Mouse (Mus musculus) ES-Bruce4 (cell line): ENCODE results near the gene Zfp820. TPM values are rescaled to one million over a fixed set of nuclear protein-coding genes. Genes with fewer than 3 reads are reported as not detected.

ENCODE experiments used
- H3K27ac ChIP-seq: 2 replicates; pipeline ENCODE4 v1.5.1; 2012; ENCODE audit warnings: low read length, inconsistent platforms; ENCODE audit not compliant: insufficient read depth
- H3K27me3 ChIP-seq: 2 replicates; pipeline ENCODE4 v1.6.1; 2012; ENCODE audit warnings: mild to moderate bottlenecking, low read length, inconsistent platforms; ENCODE audit not compliant: control insufficient read depth, poor library complexity, insufficient read depth, severe bottlenecking
- H3K36me3 ChIP-seq: 2 replicates; pipeline ENCODE4 v1.6.1; 2012; ENCODE audit warnings: inconsistent platforms, mild to moderate bottlenecking, low read length, moderate library complexity; ENCODE audit not compliant: control insufficient read depth, poor library complexity, insufficient read depth, severe bottlenecking
- H3K4me1 ChIP-seq: one replicate; pipeline ENCODE4 v1.8.1; 2011; ENCODE audit warnings: low read length; ENCODE audit not compliant: control insufficient read depth, insufficient read depth
- H3K4me3 ChIP-seq: 2 replicates; pipeline ENCODE4 v1.5.1; 2011; ENCODE audit warnings: low read depth, mild to moderate bottlenecking, low read length
- H3K9ac ChIP-seq: 2 replicates; pipeline ENCODE4 v1.6.1; 2012; ENCODE audit warnings: low read depth, mild to moderate bottlenecking, inconsistent platforms; ENCODE audit not compliant: poor library complexity, severe bottlenecking
- H3K9me3 ChIP-seq: replicated peaks from 2 replicates; pipeline ENCODE4 v1.6.1; 2012; ENCODE audit warnings: mild to moderate bottlenecking, low read length, inconsistent platforms; ENCODE audit not compliant: control insufficient read depth, poor library complexity, insufficient read depth, severe bottlenecking
- CTCF ChIP-seq: IDR thresholded peaks from one replicate; pipeline ENCODE4 v1.8.1; 2011; ENCODE audit warnings: low read depth, low read length
- EP300 ChIP-seq: IDR thresholded peaks from 2 replicates; pipeline ENCODE4 v1.6.1; 2011; ENCODE audit warnings: low read depth, low read length; ENCODE audit not compliant: insufficient read depth
- POLR2A ChIP-seq: IDR thresholded peaks from one replicate; pipeline ENCODE4 v1.8.1; 2011; ENCODE audit warnings: low read length; ENCODE audit not compliant: insufficient read depth
- polyA plus RNA-seq: library from polyadenylated mRNA; stranded (reverse); fragments of >200 nt; gene quantifications from 2 replicates; pipeline ENCODE4 v1.2.4, GENCODE M21; 2011; ENCODE audit warnings: low read depth; ENCODE audit not compliant: missing spikeins, insufficient read depth, insufficient read length

Zfp820 gene
- polyA plus RNA-seq, 1 experiment, result 10.3 TPM

- no peak overlapping the region for H3K27ac ChIP-seq
- no peak overlapping the region for H3K4me3 ChIP-seq
- no peaks in the 10 kb centered on the region for H3K4me1 ChIP-seq
- H3K36me3 ChIP-seq, result no peaks in the 10 kb centered on the region
- TF ChIP-seq EP300 (no peak), CTCF (no peak), POLR2A (no peak)
- H3K27me3 ChIP-seq, result no peaks in the 10 kb centered on the region
- H3K9me3 ChIP-seq, result no peaks in the 10 kb centered on the region
- no peak overlapping the region for H3K9ac ChIP-seq
Measured at GRCm38 (mm10) chr17:21770336-21770735, 75.2 kb downstream of the Zfp820 start.

Other genes with a start within 250 kb of the Zfp820 start
- 1.9 and 2.1 TPM in 2 replicates for gene Zfp983, start 195.1 kb downstream of the Zfp820 start, polyA plus RNA-seq
- gene Gm10226, start 153.9 kb downstream of the Zfp820 start, polyA plus RNA-seq, result 6.1 and 15.7 TPM in 2 replicates
- gene Zfp760, start 138.0 kb downstream of the Zfp820 start, polyA plus RNA-seq, result 13.5 and 14.4 TPM in 2 replicates
- gene Zfp229, start 115.0 kb downstream of the Zfp820 start, polyA plus RNA-seq, result 12.1 and 24.0 TPM in 2 replicates
- 21.1 and 22.2 TPM in 2 replicates for gene Zfp995, start 64.2 kb upstream of the Zfp820 start, polyA plus RNA-seq
- gene Zfp942, start 116.7 kb upstream of the Zfp820 start, polyA plus RNA-seq, result 22.0 and 22.2 TPM in 2 replicates
- 11.1 and 11.6 TPM in 2 replicates for gene Zfp943, start 116.8 kb upstream of the Zfp820 start, polyA plus RNA-seq